Mouse (Mus musculus) CH12.LX (cell line): Measurements from ENCODE around the gene Ccn6. TPM values are rescaled to one million over a fixed set of nuclear protein-coding genes. Genes with fewer than 3 reads are reported as not detected.

Experiments used
- DNase-seq: peaks from one replicate; pipeline ENCODE4 v3.0.0-alpha.2; 2013; ENCODE audit errors: extremely low read depth
- H3K27ac ChIP-seq: 2 replicates; pipeline ENCODE4 v1.5.1; 2012; ENCODE audit warnings: low read depth, mild to moderate bottlenecking, control low read depth, moderate library complexity; ENCODE audit not compliant: insufficient read depth
- H3K27me3 ChIP-seq: replicated peaks from 2 replicates; pipeline ENCODE3; 2012; ENCODE audit warnings: inconsistent platforms
- H3K36me3 ChIP-seq, 2 experiments: replicated peaks in 1 of 2; 2 replicates each; pipeline versions ENCODE3 to v1.6.1; 2012; ENCODE audit warnings: inconsistent platforms in 1 of 2, low read length in 1 of 2, mild to moderate bottlenecking in 1 of 2, mixed read lengths in 1 of 2, moderate library complexity in 1 of 2; ENCODE audit not compliant: control insufficient read depth in 1 of 2, insufficient read depth in 1 of 2
- H3K4me1 ChIP-seq, 2 experiments: 2 replicates each; pipeline ENCODE4 v1.6.1; 2012; ENCODE audit warnings: inconsistent platforms in 1 of 2, moderate library complexity in 1 of 2; ENCODE audit not compliant: insufficient read depth in 2 of 2, control insufficient read depth in 1 of 2
- H3K4me2 ChIP-seq: 2 replicates; pipeline ENCODE4 v1.6.1; 2012; ENCODE audit warnings: low read depth, mild to moderate bottlenecking, control low read depth; ENCODE audit not compliant: poor library complexity, insufficient read depth, severe bottlenecking
- H3K4me3 ChIP-seq, 3 experiments: fragments of 150-350 bp in 1 of 3; sonication (generic) in 1 of 3; replicated peaks in 1 of 3; 2 replicates each; pipeline versions ENCODE3 to v1.5.1; 2011 to 2012; ENCODE audit warnings: low read depth in 2 of 3, low read length in 2 of 3, mild to moderate bottlenecking in 2 of 3, moderate library complexity in 2 of 3, control low read depth in 1 of 3, improper control_type of control experiment in 1 of 3, inconsistent platforms in 1 of 3, mixed read lengths in 1 of 3; ENCODE audit not compliant: poor library complexity in 1 of 3
- H3K79me2 ChIP-seq: replicated peaks from 2 replicates; pipeline ENCODE4 v1.6.1; 2012; ENCODE audit warnings: mild to moderate bottlenecking, moderate library complexity; ENCODE audit not compliant: control insufficient read depth, poor library complexity, insufficient read depth, severe bottlenecking; ENCODE audit errors: extremely low read depth
- H3K9ac ChIP-seq: 2 replicates; pipeline ENCODE4 v1.6.1; 2012; ENCODE audit warnings: low read depth, mild to moderate bottlenecking, control low read depth, moderate library complexity; ENCODE audit not compliant: insufficient read depth
- H3K9me3 ChIP-seq: replicated peaks from 2 replicates; pipeline ENCODE3; 2012; ENCODE audit warnings: low read length, inconsistent platforms, mixed read lengths
- BHLHE40 ChIP-seq: IDR thresholded peaks from 2 replicates; pipeline ENCODE4 v1.6.1; 2011; ENCODE audit warnings: mild to moderate bottlenecking, low read depth, low read length, improper control_type of control experiment
- CHD1 ChIP-seq: IDR thresholded peaks from 2 replicates; pipeline ENCODE4 v1.6.1; 2012; ENCODE audit warnings: low read depth, low read length, improper control_type of control experiment, inconsistent platforms
- CHD2 ChIP-seq: IDR thresholded peaks from 2 replicates; pipeline ENCODE4 v1.6.1; 2011; ENCODE audit warnings: low read length, improper control_type of control experiment
- CTCF ChIP-seq, 2 experiments: IDR thresholded peaks in 1 of 2; conservative IDR thresholded peaks in 1 of 2; 2 replicates each; pipeline ENCODE4 v1.5.1; 2011 to 2012; ENCODE audit warnings: low read depth in 2 of 2, low read length in 2 of 2, improper control_type of control experiment in 1 of 2, inconsistent platforms in 1 of 2, mild to moderate bottlenecking in 1 of 2, moderate library complexity in 1 of 2
- E2F4 ChIP-seq: IDR thresholded peaks from 2 replicates; pipeline ENCODE4 v1.6.1; 2011; ENCODE audit warnings: low read depth, low read length, improper control_type of control experiment; ENCODE audit not compliant: insufficient replicate concordance
- ETS1 ChIP-seq: conservative IDR thresholded peaks from 2 replicates; pipeline ENCODE4 v1.6.1; 2012; ENCODE audit warnings: low read depth, mild to moderate bottlenecking, inconsistent platforms, low read length, improper control_type of control experiment, moderate library complexity
- GABPA ChIP-seq: IDR thresholded peaks from 2 replicates; pipeline ENCODE4 v1.6.1; 2012; ENCODE audit warnings: low read depth, low read length, improper control_type of control experiment, inconsistent platforms; ENCODE audit not compliant: insufficient replicate concordance
- HCFC1 ChIP-seq: IDR thresholded peaks from 2 replicates; pipeline ENCODE4 v1.6.1; 2012; ENCODE audit warnings: low read depth, mild to moderate bottlenecking, inconsistent platforms, low read length, improper control_type of control experiment
- IRF4 ChIP-seq: IDR thresholded peaks from 2 replicates; pipeline ENCODE4 v1.6.1; 2014; ENCODE audit warnings: low read depth, mild to moderate bottlenecking, inconsistent platforms, low read length, improper control_type of control experiment
- KAT2A ChIP-seq: IDR thresholded peaks from 2 replicates; pipeline ENCODE4 v1.6.1; 2012; ENCODE audit warnings: low read length, improper control_type of control experiment, inconsistent platforms; ENCODE audit not compliant: insufficient replicate concordance
- MAFK ChIP-seq: IDR thresholded peaks from 2 replicates; pipeline ENCODE4 v1.6.1; 2011; ENCODE audit warnings: low read length, improper control_type of control experiment; ENCODE audit not compliant: insufficient replicate concordance
- MAX ChIP-seq: IDR thresholded peaks from 2 replicates; pipeline ENCODE4 v1.6.1; 2011; ENCODE audit warnings: low read length, improper control_type of control experiment
- MAZ ChIP-seq: IDR thresholded peaks from 2 replicates; pipeline ENCODE4 v1.6.1; 2012; ENCODE audit warnings: low read depth, mild to moderate bottlenecking, inconsistent platforms, low read length, improper control_type of control experiment, moderate library complexity
- MYC ChIP-seq: IDR thresholded peaks from 2 replicates; pipeline ENCODE4 v1.6.1; 2011; ENCODE audit warnings: low read depth, mild to moderate bottlenecking, improper control_type of control experiment, low read length
- NRF1 ChIP-seq: IDR thresholded peaks from 2 replicates; pipeline ENCODE4 v1.6.1; 2014; ENCODE audit warnings: low read depth, mild to moderate bottlenecking, inconsistent platforms, low read length, improper control_type of control experiment, moderate library complexity
- PAX5 ChIP-seq: IDR thresholded peaks from 2 replicates; pipeline ENCODE4 v1.6.1; 2012; ENCODE audit warnings: low read length, inconsistent platforms, mixed read lengths
- POLR2A ChIP-seq: IDR thresholded peaks from 2 replicates; pipeline ENCODE4 v1.6.1; 2011; ENCODE audit warnings: low read depth, mild to moderate bottlenecking, improper control_type of control experiment, low read length
- POLR2AphosphoS2 ChIP-seq: IDR thresholded peaks from 2 replicates; pipeline ENCODE4 v1.6.1; 2011; ENCODE audit warnings: low read depth, low read length, improper control_type of control experiment
- RAD21 ChIP-seq: IDR thresholded peaks from 2 replicates; pipeline ENCODE4 v1.6.1; 2011; ENCODE audit warnings: low read depth, mild to moderate bottlenecking, low read length, improper control_type of control experiment, moderate library complexity
- RCOR1 ChIP-seq: conservative IDR thresholded peaks from 2 replicates; pipeline ENCODE4 v1.6.1; 2012; ENCODE audit warnings: low read depth, mild to moderate bottlenecking, inconsistent platforms, low read length, improper control_type of control experiment
- SIN3A ChIP-seq: IDR thresholded peaks from 2 replicates; pipeline ENCODE4 v1.6.1; 2012; ENCODE audit warnings: low read length, improper control_type of control experiment, inconsistent platforms
- SMC3 ChIP-seq: IDR thresholded peaks from 2 replicates; pipeline ENCODE4 v1.6.1; 2011; ENCODE audit warnings: low read depth, low read length, improper control_type of control experiment
- TBP ChIP-seq: conservative IDR thresholded peaks from 2 replicates; pipeline ENCODE4 v1.6.1; 2011; ENCODE audit warnings: low read depth, low read length, improper control_type of control experiment
- TCF12 ChIP-seq: IDR thresholded peaks from 2 replicates; pipeline ENCODE4 v1.6.1; 2014; ENCODE audit warnings: low read depth, mild to moderate bottlenecking, inconsistent platforms, low read length, improper control_type of control experiment
- UBTF ChIP-seq: IDR thresholded peaks from 2 replicates; pipeline ENCODE4 v1.6.1; 2012; ENCODE audit warnings: low read depth, mild to moderate bottlenecking, inconsistent platforms, low read length, improper control_type of control experiment, moderate library complexity
- USF2 ChIP-seq: conservative IDR thresholded peaks from 2 replicates; pipeline ENCODE4 v1.6.1; 2011; ENCODE audit warnings: low read depth, low read length, improper control_type of control experiment
- ZC3H11A ChIP-seq: IDR thresholded peaks from 2 replicates; pipeline ENCODE4 v1.6.1; 2012; ENCODE audit warnings: low read depth, mild to moderate bottlenecking, inconsistent platforms, low read length, improper control_type of control experiment
- ZKSCAN1 ChIP-seq: IDR thresholded peaks from 2 replicates; pipeline ENCODE4 v1.6.1; 2012; ENCODE audit warnings: low read depth, inconsistent platforms, low read length, improper control_type of control experiment, borderline replicate concordance
- dilution Hi-C: fragments of 300-500 bp; cut with MboI; formaldehyde crosslinking; loops from 2 replicates; pipeline ENCODE4 v1.14.3; 2020; ENCODE audit warnings: low sequenced_read_pairs; ENCODE audit not compliant: extremely low pct_unique_long_range_greater_than_20kb, extremely low pct_ligation_motif_present
- in situ Hi-C: fragments of 300-500 bp; cut with MboI; formaldehyde crosslinking; loops from 3 replicates; pipeline ENCODE4 v1.14.3; 2019; ENCODE audit warnings: low sequenced_read_pairs, low pct_ligation_motif_present, low pct_unique_long_range_greater_than_20kb, mixed read lengths
- polyA plus RNA-seq: library from polyadenylated mRNA; unstranded; fragments of >175 nt; gene quantifications from 2 replicates; pipeline ENCODE4 v1.2.1, GENCODE M21; 2012; ENCODE audit warnings: low read depth; ENCODE audit not compliant: insufficient read length
- total RNA-seq, 2 experiments: library from RNA; depleted of rRNA; stranded (reverse); fragments of 300-350 nt in 1 of 2; fragments of >200 nt in 1 of 2; gene quantifications; 2 replicates each; pipeline ENCODE4 v1.2.3; 2012 to 2014

Ccn6 gene
- total and polyA plus RNA-seq, 3 experiments = 0.33 TPM; not detected in 2

DNA sequence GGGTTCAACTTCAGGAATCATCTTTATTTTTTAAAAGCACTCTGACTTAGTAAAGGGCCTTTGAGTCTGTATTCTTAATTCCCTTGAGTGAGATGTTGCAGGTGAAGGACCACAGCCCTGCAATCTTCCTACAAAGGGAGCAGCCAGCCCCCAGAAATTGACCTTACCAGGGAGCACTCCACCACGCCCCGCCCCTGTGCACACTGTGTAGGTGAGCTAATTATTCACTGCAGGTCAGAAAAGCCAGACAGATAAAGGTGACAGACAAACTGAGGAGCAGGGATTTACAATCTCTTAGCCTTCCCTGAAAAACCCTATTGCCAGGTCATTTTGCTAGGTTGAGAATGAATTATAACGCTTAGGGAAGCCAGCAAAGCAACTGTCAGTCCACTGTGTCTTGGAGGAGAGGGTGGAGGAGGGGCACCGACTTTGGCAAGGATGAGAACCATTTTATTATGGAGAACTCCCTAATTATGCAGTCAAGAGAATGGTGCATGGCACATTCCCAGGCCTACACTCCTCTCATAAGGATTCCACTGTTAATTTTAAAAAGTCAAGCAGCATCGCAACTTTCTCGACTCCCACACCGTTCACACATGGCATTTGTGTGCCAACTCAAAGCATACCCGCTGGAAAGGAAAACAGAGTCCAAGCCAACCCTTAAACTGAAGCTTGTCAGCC, 21.4 kb upstream of the Ccn6 start:
- no peak overlapping the region for H3K4me2 ChIP-seq
- no peak overlapping the region for H3K27ac ChIP-seq
- no peaks in the 10 kb centered on the region for H3K9me3 ChIP-seq
- no peak for DNase-seq
- H3K79me2 ChIP-seq = no peaks in the 10 kb centered on the region
- TF ChIP-seq IRF4 (no peak), MAX (no peak), MAFK (no peak), CHD2 (no peak), MAZ (no peak), NRF1 (no peak), GABPA (no peak), ZC3H11A (no peak), E2F4 (no peak), TCF12 (no peak), HCFC1 (no peak), PAX5 (no peak), TBP (no peak), SMC3 (no peak), MYC (no peak), UBTF (no peak), SIN3A (no peak), KAT2A (no peak), RAD21 (no peak)
- H3K4me3 ChIP-seq = no peak overlapping the region
- no peak overlapping the region for H3K9ac ChIP-seq
- H3K27me3 ChIP-seq = no peaks in the 10 kb centered on the region
- H3K4me1 ChIP-seq = no peaks in the 10 kb centered on the region; a peak in 1 of 4 replicates
- no peaks in the 10 kb centered on the region for H3K36me3 ChIP-seq
- in situ Hi-C loops = no loop called here
- dilution Hi-C loops = no loop called here

DNA sequence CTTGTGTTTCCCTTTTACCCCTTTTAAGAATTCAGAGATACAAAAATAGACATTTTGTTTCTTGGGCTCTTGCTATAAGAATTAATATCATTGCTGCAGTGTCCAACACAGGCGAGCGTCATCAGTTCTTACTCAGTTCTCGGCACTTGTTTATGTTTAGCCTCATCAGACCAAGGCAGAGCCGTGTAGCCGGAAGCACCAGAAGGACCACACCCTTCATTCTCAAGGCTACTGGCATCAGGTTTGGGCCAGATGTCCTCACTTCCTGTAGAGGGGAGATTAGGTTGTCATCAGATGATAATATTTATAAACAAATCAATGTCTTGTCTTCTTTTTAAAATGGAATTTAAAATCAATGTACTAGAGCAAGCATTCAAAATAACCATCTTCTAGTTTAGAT, 13.4 kb upstream of the Ccn6 start:
- H3K27ac ChIP-seq = no peak overlapping the region
- no peaks in the 10 kb centered on the region for H3K27me3 ChIP-seq
- H3K4me2 ChIP-seq = no peak overlapping the region
- peaks cover 8% of the 10 kb centered on the region for H3K9me3 ChIP-seq
- in situ Hi-C loops (loop anchor here (10.0 kb wide), 1 partner anchor 58 kb away; no protein-coding TSS in a partner anchor), dilution Hi-C loops (no loop called here)
- no peak for DNase-seq
- H3K9ac ChIP-seq = no peak overlapping the region
- no peak overlapping the region for H3K4me3 ChIP-seq
- H3K79me2 ChIP-seq = no peaks in the 10 kb centered on the region
- H3K36me3 ChIP-seq = no peaks in the 10 kb centered on the region
- H3K4me1 ChIP-seq = peaks cover 2 to 3% of the 10 kb centered on the region in 2 experiments; a peak in 3 of 4 replicates
- no peak for TF ChIP-seq BHLHE40
- TF ChIP-seq RCOR1 = no peak
- TF ChIP-seq UBTF = no peak
- TF ChIP-seq ZKSCAN1 = no peak
- no peak for TF ChIP-seq MYC
- TF ChIP-seq CHD1 = no peak
- no peak for TF ChIP-seq USF2
- no peak for TF ChIP-seq CTCF (conservative IDR thresholded peaks at IDR 0.05 in 1 of 2, IDR thresholded peaks at IDR 0.05 in 1 of 2; ENCODE audit: low read depth in 2 of 2, low read length in 2 of 2)
- no peak for TF ChIP-seq POLR2AphosphoS2
- TF ChIP-seq PAX5 = no peak
- TF ChIP-seq TBP = no peak
- TF ChIP-seq MAZ = no peak
- TF ChIP-seq ZC3H11A = no peak
- TF ChIP-seq ETS1 = no peak
- no peak for TF ChIP-seq POLR2A
- TF ChIP-seq, all 38 proteins: peak for 0
